Mouse (Mus musculus): ENCODE measurements at regions not wholly inside any gene's neighbourhood (a gene's known extent, or its start where the extent isn't known, plus 50 kb on each side); places are given as distances from the start of the nearest gene placed in this dataset.

DNA sequence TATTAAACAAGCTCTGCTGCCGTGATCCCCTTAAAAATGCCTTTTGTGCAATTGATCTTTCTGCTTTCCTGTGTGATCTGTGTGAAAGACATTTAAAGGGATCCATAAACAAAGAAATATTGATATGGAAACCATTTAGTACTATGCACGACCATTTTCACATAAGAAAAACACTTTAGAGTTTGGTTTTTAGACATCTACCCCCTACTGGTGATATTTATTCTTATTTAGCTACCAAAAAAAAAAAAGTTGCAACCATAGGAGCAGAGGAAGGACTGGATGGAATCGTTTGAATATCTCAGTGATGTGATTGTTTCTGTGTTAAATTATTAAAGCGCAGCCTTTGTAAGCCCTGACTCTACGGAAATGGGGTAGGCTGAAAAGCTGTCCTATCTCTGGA lies 101.4 kb upstream of the Tbca start:
- WGBS = 74% methylated on average over 5 of the region's 5 CpGs
- no peak overlapping the region for H3K27ac ChIP-seq (replicated peaks; ENCODE audit: insufficient read depth, low read depth, low read length)

DNA sequence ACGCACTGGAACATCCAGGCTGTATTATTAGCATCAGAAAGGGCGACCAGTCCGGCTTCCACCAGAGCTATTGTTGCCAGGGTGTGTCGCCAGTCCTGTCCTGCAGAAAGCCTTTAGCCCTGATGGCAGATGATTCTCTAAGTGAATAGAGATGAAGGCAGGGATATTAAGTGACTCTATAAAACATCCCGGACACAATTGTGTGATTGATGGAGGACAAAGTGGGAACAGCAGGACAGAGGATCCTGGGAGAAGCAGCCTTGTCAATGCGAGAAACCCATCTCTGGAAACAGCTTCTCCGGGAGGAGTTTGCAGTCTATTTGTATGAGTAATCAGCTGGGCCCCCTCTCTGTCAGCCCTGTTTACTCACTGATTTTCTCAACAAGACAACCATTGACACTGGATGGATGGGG lies 82.1 kb upstream of the Tbca start:
- WGBS = 16% methylated on average over 7 of the region's 7 CpGs
- Histone ChIP-seq H3K36me3 (ENCODE audit: control insufficient read depth, insufficient read depth, low read length) (no peaks in the 10 kb centered on the region), H3K4me3 (ENCODE audit: insufficient read depth, low read depth, low read length) (no peak overlapping the region), H3K27me3 (ENCODE audit: control insufficient read depth, insufficient read depth, low read length) (peaks cover 23% of the 10 kb centered on the region), H3K27ac (replicated peaks; ENCODE audit: insufficient read depth, low read depth, low read length) (no peak overlapping the region), H3K4me1 (ENCODE audit: control insufficient read depth, insufficient read depth, low read length) (0 out of 2 replicates have a peak, but pooled peaks cover 4% of the 10 kb centered on the region), H3K9ac (ENCODE audit: low read depth, low read length) (no peak overlapping the region), H3K79me2 (ENCODE audit: control insufficient read depth, insufficient read depth, low read length) (no peaks in the 10 kb centered on the region)
- DNase-seq (ENCODE audit: extremely low read depth, low read depth, low spot score) = no peak
- TF ChIP-seq CTCF (IDR thresholded peaks at IDR 0.05; ENCODE audit: low read depth, low read length) = no peak
- no peak for TF ChIP-seq POLR2A (IDR thresholded peaks at IDR 0.05; ENCODE audit: extremely low read depth, insufficient read depth, low read length)

More for the DNA sequence above, 101.4 kb upstream of the Tbca start:
- Histone ChIP-seq H3K36me3 (ENCODE audit: control insufficient read depth, insufficient read depth, low read length) (no peaks in the 10 kb centered on the region), H3K4me1 (ENCODE audit: control insufficient read depth, insufficient read depth, low read length) (no peaks in the 10 kb centered on the region), H3K9ac (ENCODE audit: low read depth, low read length) (no peak overlapping the region), H3K4me3 (ENCODE audit: insufficient read depth, low read depth, low read length) (no peak overlapping the region), H3K79me2 (ENCODE audit: control insufficient read depth, insufficient read depth, low read length) (no peaks in the 10 kb centered on the region), H3K27me3 (ENCODE audit: control insufficient read depth, insufficient read depth, low read length) (no peaks in the 10 kb centered on the region)
- TF ChIP-seq POLR2A (IDR thresholded peaks at IDR 0.05; ENCODE audit: extremely low read depth, insufficient read depth, low read length) = no peak
- DNase-seq (ENCODE audit: extremely low read depth, low read depth, low spot score) = no peak

DNA sequence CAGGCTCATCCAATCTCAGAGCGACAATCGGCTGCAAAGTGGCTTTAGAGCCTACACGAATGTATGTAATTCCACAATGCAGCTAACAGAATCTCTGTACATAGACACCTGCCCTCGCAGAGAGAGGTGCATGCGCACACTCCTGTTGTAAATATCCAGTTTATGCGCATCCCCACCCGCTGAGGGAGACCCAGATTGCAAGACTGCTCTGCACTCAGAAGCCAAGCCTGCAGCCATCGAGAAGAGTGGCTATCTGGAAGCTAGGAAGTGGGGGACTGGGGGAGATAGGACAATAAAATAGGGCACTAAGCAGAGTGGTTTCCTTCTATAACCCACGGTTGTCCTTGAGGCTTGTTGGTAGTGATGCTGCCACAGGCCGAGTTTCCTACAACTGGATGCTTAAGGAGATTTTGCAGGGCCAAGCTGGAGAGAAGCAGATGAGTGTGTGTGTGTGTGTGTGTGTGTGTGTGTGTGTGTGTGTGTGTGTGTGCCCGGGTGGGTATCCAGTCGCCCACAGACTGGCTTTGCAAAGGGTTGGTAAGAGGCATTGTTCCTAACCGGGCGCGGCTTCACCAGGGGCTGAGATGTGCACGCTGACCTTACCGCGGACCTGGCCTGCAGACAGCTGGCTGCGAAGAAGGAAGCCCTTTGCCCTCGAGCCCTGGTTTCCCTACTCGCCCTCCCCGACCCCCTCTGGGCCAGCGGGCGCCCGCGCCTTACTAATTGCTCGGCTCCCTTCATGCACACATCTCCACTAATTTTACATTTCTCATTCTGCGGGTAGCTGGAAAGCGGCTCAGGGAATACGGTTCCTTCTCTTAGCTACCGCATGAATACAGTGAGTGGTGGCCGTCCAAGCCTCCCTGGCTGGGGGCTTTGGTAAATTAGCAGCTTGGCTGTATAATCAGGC lies 81.1 kb upstream of the Tbca start:
- Histone ChIP-seq H3K4me1 (ENCODE audit: control insufficient read depth, insufficient read depth, low read length) (0 out of 2 replicates have a peak, but pooled peaks cover 4% of the 10 kb centered on the region), H3K27me3 (ENCODE audit: control insufficient read depth, insufficient read depth, low read length) (peaks cover 21% of the 10 kb centered on the region), H3K79me2 (ENCODE audit: control insufficient read depth, insufficient read depth, low read length) (no peaks in the 10 kb centered on the region), H3K27ac (replicated peaks; ENCODE audit: insufficient read depth, low read depth, low read length) (no peak overlapping the region), H3K4me3 (ENCODE audit: insufficient read depth, low read depth, low read length) (no peak overlapping the region), H3K36me3 (ENCODE audit: control insufficient read depth, insufficient read depth, low read length) (no peaks in the 10 kb centered on the region), H3K9ac (ENCODE audit: low read depth, low read length) (no peak overlapping the region)
- no peak for DNase-seq (ENCODE audit: extremely low read depth, low read depth, low spot score)
- no peak for TF ChIP-seq CTCF (IDR thresholded peaks at IDR 0.05; ENCODE audit: low read depth, low read length)
- TF ChIP-seq POLR2A (IDR thresholded peaks at IDR 0.05; ENCODE audit: extremely low read depth, insufficient read depth, low read length) = no peak
- 5% methylated on average over 32 of the region's 32 CpGs for WGBS

DNA sequence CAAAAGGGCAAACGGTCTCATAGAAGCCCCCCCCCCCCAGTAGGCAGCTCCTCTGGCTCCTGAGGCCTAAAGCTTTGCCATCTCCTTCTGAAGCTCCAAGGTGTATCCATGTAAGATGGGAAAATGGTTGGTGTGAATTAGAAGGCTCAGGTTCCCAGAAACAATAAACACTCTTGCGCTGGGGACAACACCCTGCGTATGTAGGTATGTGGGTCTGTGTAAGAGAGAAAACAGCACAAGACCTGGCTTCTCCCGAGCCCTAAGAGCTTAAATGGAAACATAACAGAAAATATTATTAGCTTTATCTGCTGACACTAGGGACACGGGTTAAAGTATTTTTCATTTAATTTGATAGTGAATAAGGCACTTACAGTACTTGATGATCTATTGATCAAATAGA lies 79.9 kb upstream of the Tbca start:
- no peak overlapping the region for H3K4me3 ChIP-seq (ENCODE audit: insufficient read depth, low read depth, low read length)
- TF ChIP-seq POLR2A (IDR thresholded peaks at IDR 0.05; ENCODE audit: extremely low read depth, insufficient read depth, low read length) = no peak
- no peak for TF ChIP-seq CTCF (IDR thresholded peaks at IDR 0.05; ENCODE audit: low read depth, low read length)
- no peaks in the 10 kb centered on the region for H3K36me3 ChIP-seq (ENCODE audit: control insufficient read depth, insufficient read depth, low read length)
- no peak overlapping the region for H3K9ac ChIP-seq (ENCODE audit: low read depth, low read length)
- WGBS = 45% methylated on average over 5 of the region's 5 CpGs
- peaks cover 17% of the 10 kb centered on the region for H3K27me3 ChIP-seq (ENCODE audit: control insufficient read depth, insufficient read depth, low read length)
- no peak for DNase-seq (ENCODE audit: extremely low read depth, low read depth, low spot score)
- H3K4me1 ChIP-seq (ENCODE audit: control insufficient read depth, insufficient read depth, low read length) = no peaks in the 10 kb centered on the region
- no peaks in the 10 kb centered on the region for H3K79me2 ChIP-seq (ENCODE audit: control insufficient read depth, insufficient read depth, low read length)
- H3K27ac ChIP-seq (replicated peaks; ENCODE audit: insufficient read depth, low read depth, low read length) = no peak overlapping the region

DNA sequence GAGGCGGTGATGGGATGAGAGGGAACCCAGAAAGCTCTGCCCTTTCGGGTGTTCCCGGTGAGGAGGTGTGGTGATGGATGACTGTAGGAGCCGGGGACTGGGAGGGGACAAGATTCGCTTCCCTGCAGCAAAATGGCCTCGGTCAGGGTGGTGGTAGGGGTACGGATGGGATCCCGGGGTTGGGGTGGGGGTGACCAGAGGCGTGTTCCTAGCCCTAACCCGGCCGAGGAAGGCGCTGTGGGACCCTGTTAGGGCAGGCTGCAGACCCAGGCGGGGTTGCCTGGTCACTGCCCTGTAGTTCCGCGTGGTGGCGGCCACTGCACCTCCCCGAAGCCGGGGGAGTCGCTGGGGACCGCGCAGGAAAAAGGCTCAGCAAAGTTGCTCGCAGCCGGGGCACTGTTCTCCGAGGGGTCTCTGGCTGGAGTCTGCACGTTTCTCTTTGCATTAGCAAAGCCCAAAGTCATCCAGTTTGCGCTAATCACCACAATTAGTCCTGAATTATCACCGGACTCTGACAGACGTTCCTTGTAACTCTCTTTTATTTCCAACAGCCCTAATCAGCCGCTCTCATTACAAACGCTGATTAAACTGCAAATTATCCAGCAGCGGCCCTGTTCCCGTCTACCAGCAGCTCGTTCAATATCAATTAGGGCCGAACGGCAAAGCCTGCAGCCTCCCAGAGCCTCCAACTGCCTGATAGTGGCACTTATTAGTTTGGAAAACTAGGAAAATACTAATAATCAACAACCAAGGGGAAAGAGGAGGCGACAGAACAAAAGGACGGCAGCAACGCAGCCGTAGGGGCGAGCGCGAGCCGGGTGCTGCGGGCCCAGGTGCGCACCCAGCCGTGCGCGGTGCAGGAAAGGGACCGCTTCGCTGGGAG lies 78.8 kb upstream of the Tbca start:
- peaks cover 20% of the 10 kb centered on the region for H3K27me3 ChIP-seq (ENCODE audit: control insufficient read depth, insufficient read depth, low read length)

More for the DNA sequence above, 78.8 kb upstream of the Tbca start:
- WGBS = 2% methylated on average over 50 of the region's 50 CpGs
- Histone ChIP-seq H3K36me3 (ENCODE audit: control insufficient read depth, insufficient read depth, low read length) (no peaks in the 10 kb centered on the region), H3K4me3 (ENCODE audit: insufficient read depth, low read depth, low read length) (no peak overlapping the region; the same call in 1 of the 2 replicates), H3K9ac (ENCODE audit: low read depth, low read length) (no peak overlapping the region), H3K79me2 (ENCODE audit: control insufficient read depth, insufficient read depth, low read length) (no peaks in the 10 kb centered on the region), H3K27ac (replicated peaks; ENCODE audit: insufficient read depth, low read depth, low read length) (no peak overlapping the region), H3K4me1 (ENCODE audit: control insufficient read depth, insufficient read depth, low read length) (no peaks in the 10 kb centered on the region)
- no peak for DNase-seq (ENCODE audit: extremely low read depth, low read depth, low spot score)
- TF ChIP-seq POLR2A (IDR thresholded peaks at IDR 0.05; ENCODE audit: extremely low read depth, insufficient read depth, low read length) = no peak
- no peak for TF ChIP-seq CTCF (IDR thresholded peaks at IDR 0.05; ENCODE audit: low read depth, low read length)

All from liver, adult 2 months (tissue).